Mouse (Mus musculus): ENCODE measurements around the gene Itpr1. TPM values are rescaled to one million over a fixed set of nuclear protein-coding genes. Genes with fewer than 3 reads are reported as not detected.

Itpr1 gene
- polyA plus RNA-seq, 1 experiment from 2014 or later: 10.8 TPM

DNA sequence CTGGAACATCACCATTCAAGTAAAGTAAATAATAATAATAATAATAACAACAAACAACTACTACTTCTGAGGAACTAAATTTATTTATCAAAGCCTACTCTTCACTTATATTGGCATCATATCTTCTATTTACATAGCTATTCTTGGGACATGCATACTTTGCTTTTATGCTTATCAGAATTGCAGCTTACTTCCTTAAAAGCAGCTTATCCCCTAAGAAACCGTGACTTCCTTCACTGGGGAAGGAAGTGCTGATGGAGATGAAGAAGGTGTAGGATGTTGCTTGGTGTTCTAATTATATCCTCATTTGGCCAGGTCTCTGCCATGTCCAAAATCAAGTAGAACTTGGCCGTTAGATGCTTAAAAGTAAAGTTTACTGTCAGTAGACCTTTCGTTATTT lies 215.5 kb downstream of the Itpr1 start:
- Histone ChIP-seq H3K9ac (no peak overlapping the region), H3K4me3 (replicated peaks) (no peak overlapping the region), H3K27ac (replicated peaks) (no peak overlapping the region), H3K4me1 (peaks cover 21% of the 10 kb centered on the region), H3K9me3 (replicated peaks) (no peaks in the 10 kb centered on the region), H3K36me3 (no peaks in the 10 kb centered on the region), H3K4me2 (replicated peaks) (no peak overlapping the region), H3K27me3 (no peaks in the 10 kb centered on the region)
- WGBS: 69% methylated on average over 3 of the region's 3 CpGs
- no peak for ATAC-seq (ENCODE audit: insufficient number of reproducible peaks, low FRiP score, low TSS enrichment, low read depth)

DNA sequence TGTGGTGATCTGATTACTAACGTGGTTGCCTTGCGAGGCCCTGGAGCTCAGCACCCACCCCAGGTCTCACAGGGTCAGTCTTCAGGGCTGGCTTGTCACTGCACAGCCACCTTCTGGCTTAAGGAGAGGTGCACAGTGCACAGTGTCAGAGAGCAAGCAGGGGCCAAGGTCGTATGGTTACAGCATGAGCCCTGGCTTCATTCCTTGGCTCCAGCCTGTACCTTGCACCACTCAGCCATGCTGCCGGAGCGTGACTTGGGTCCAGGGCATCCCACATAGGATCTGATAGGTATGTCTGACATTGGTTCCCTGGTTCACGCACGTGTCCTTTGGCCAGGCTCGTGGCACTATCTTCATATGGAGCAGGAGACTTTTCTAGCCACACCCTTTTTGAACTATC lies 217.1 kb downstream of the Itpr1 start:
- H3K4me2 ChIP-seq (replicated peaks): no peak overlapping the region
- H3K36me3 ChIP-seq: no peaks in the 10 kb centered on the region
- 89% methylated on average over 8 of the region's 8 CpGs for WGBS
- no peaks in the 10 kb centered on the region for H3K27me3 ChIP-seq
- H3K27ac ChIP-seq (replicated peaks): no peak overlapping the region
- H3K9me3 ChIP-seq (replicated peaks): no peaks in the 10 kb centered on the region
- H3K4me3 ChIP-seq (replicated peaks): no peak overlapping the region
- H3K9ac ChIP-seq: no peak overlapping the region
- peaks cover 16% of the 10 kb centered on the region for H3K4me1 ChIP-seq
- no peak for ATAC-seq (ENCODE audit: insufficient number of reproducible peaks, low FRiP score, low TSS enrichment, low read depth)

DNA sequence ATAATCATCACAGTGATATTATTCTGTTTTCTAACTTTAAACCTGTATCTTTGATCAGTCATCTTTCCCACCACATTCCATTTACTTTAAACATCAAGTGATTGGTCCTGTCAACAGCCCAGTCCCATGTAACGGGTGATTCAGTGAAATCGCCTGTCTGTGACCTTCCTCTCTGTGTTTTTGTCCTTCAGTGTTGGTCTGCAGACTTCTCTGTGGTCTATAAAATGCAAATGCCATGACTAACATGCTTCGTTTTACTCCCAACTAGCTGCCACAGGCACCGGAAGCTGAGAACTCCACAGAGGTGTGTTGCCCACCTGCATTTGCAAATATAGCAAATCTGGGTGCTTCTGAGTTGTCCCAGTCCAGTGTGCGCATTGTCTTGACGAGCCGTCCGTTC lies 218.3 kb downstream of the Itpr1 start:
- H3K9me3 ChIP-seq (replicated peaks): no peaks in the 10 kb centered on the region
- 83% methylated on average over 8 of the region's 8 CpGs for WGBS

DNA sequence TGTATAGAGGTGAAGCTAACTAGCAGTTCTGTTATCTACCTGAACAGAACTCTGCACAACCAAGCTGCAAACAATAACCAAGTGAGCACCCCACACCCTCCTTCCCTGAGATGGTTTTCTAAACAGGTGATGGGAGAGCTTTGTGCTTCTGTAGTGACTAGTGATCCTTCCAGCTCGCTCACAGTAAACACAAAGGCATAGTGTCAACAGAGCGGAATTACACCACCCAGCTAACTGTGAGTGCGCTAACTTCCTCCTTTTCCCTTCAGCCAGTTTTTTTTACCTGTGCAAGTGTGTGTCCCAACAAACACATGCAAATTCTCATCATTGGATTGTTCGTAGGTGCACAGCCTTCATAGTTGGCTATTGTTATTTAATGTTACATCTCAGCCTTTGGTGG lies 219.9 kb downstream of the Itpr1 start:
- Histone ChIP-seq H3K4me3 (replicated peaks) (no peak overlapping the region), H3K36me3 (no peaks in the 10 kb centered on the region), H3K9me3 (replicated peaks) (no peaks in the 10 kb centered on the region), H3K4me2 (replicated peaks) (no peak overlapping the region), H3K27ac (replicated peaks) (no peak overlapping the region), H3K27me3 (no peaks in the 10 kb centered on the region), H3K4me1 (no peaks in the 10 kb centered on the region), H3K9ac (no peak overlapping the region)
- 76% methylated on average over 4 of the region's 4 CpGs for WGBS
- ATAC-seq (ENCODE audit: insufficient number of reproducible peaks, low FRiP score, low TSS enrichment, low read depth): no peak

More for the DNA sequence above, 218.3 kb downstream of the Itpr1 start:
- Histone ChIP-seq H3K9ac (no peak overlapping the region), H3K4me1 (peaks cover 6% of the 10 kb centered on the region), H3K27ac (replicated peaks) (no peak overlapping the region), H3K4me2 (replicated peaks) (no peak overlapping the region), H3K36me3 (no peaks in the 10 kb centered on the region), H3K4me3 (replicated peaks) (no peak overlapping the region), H3K27me3 (no peaks in the 10 kb centered on the region)
- ATAC-seq (ENCODE audit: insufficient number of reproducible peaks, low FRiP score, low TSS enrichment, low read depth): no peak

DNA sequence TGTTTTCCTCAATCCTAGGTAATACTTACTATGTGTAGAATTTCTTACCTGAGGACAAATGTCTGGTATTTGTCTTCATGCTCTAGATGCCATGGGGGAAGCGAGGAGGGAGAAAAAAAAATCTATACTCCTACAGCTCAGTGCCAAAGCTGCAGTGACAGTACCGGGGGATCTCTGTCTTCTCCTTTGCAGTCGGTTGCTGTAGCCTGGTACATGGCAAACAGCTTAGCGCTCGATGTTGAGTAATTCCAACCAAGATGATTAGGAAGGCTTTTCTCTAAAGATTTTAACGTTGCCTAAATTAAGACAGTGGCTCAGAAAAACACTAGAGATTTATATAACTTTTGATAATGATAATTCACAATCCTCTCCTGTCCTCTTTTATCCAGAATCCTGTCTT lies 221.9 kb downstream of the Itpr1 start:
- no peak for ATAC-seq (ENCODE audit: insufficient number of reproducible peaks, low FRiP score, low TSS enrichment, low read depth)
- WGBS: 74% methylated on average over 6 of the region's 6 CpGs
- H3K9me3 ChIP-seq (replicated peaks): no peaks in the 10 kb centered on the region

DNA sequence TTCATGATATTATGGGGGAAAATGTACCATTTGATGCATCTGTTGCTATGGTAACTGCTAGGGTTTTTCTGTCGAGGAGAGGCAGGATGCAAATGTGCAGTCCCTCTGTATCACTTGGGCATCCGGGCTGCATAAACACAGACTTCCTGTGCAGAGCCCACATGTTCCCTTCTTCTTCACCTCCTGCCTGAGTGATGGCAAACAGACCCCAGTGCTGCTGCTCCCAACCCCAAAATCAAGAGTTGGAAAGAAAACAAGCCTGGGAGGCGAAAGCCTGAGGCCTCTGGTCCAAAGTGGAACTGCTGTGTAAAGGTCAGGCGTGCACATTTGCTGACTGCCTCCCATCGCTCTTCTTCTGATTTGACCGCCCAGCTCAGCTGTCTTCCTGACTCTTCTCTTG lies 222.6 kb downstream of the Itpr1 start:
- 55% methylated on average over 6 of the region's 6 CpGs for WGBS
- Histone ChIP-seq H3K9me3 (replicated peaks) (no peaks in the 10 kb centered on the region), H3K4me3 (replicated peaks) (no peak overlapping the region), H3K4me1 (no peaks in the 10 kb centered on the region), H3K4me2 (replicated peaks) (no peak overlapping the region), H3K9ac (no peak overlapping the region), H3K36me3 (peaks cover 3% of the 10 kb centered on the region), H3K27me3 (no peaks in the 10 kb centered on the region), H3K27ac (replicated peaks) (no peak overlapping the region)
- ATAC-seq (ENCODE audit: insufficient number of reproducible peaks, low FRiP score, low TSS enrichment, low read depth): no peak

More for the DNA sequence above, 221.9 kb downstream of the Itpr1 start:
- Histone ChIP-seq H3K27ac (replicated peaks) (no peak overlapping the region), H3K36me3 (no peaks in the 10 kb centered on the region), H3K4me2 (replicated peaks) (no peak overlapping the region), H3K4me3 (replicated peaks) (no peak overlapping the region), H3K27me3 (no peaks in the 10 kb centered on the region), H3K9ac (no peak overlapping the region), H3K4me1 (no peaks in the 10 kb centered on the region)

DNA sequence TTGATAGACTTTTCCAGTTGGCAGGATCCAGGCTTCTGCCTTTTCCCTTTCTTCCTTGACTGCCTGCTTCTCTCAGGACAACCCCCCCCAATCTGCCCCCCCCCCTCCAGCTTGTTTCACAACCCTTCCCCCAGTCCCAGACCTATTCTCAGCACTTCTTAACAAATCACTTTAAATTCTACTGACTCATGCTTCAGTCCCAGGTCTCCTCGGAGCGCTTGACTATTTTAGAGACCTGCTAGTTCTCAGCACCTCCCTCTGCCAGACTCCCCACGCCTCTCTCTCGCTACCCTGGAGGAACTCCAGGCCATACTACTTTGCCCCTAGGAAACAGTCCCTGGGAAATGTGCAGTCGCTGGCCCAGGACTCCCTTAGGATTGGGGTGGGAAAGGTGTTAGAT lies 223.7 kb downstream of the Itpr1 start:
- Histone ChIP-seq H3K4me1 (no peaks in the 10 kb centered on the region), H3K27me3 (no peaks in the 10 kb centered on the region), H3K27ac (replicated peaks) (no peak overlapping the region), H3K4me3 (replicated peaks) (no peak overlapping the region), H3K9me3 (replicated peaks) (no peaks in the 10 kb centered on the region), H3K9ac (no peak overlapping the region), H3K4me2 (replicated peaks) (no peak overlapping the region), H3K36me3 (peaks cover 12% of the 10 kb centered on the region)
- 45% methylated on average over 5 of the region's 5 CpGs for WGBS
- no peak for ATAC-seq (ENCODE audit: insufficient number of reproducible peaks, low FRiP score, low TSS enrichment, low read depth)

DNA sequence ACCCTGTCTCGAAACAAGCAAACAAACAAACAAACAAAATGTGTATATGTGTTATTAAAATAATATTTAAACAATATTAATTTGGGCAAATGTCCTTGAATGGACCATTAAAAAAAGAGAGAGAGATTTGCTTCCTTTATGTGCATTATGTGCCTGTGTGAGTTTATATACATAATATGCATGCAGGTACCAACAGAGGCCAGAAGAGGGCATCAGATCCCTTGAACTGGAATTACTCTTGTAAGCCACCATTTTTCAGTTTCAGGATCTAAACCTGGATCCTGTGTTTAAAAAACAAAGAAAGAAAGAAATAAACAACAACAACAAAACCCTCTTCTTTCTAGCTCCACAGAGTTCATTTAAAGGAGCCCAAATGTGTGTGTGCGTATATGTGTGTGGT lies 228.4 kb downstream of the Itpr1 start:
- Histone ChIP-seq H3K27me3 (no peaks in the 10 kb centered on the region), H3K36me3 (peaks cover 14% of the 10 kb centered on the region), H3K4me2 (replicated peaks) (no peak overlapping the region), H3K27ac (replicated peaks) (no peak overlapping the region), H3K9ac (no peak overlapping the region), H3K4me3 (replicated peaks) (no peak overlapping the region), H3K9me3 (replicated peaks) (no peaks in the 10 kb centered on the region), H3K4me1 (no peaks in the 10 kb centered on the region)
- no peak for ATAC-seq (ENCODE audit: insufficient number of reproducible peaks, low FRiP score, low TSS enrichment, low read depth)
- WGBS: 96% methylated on average over 2 of the region's 2 CpGs

DNA sequence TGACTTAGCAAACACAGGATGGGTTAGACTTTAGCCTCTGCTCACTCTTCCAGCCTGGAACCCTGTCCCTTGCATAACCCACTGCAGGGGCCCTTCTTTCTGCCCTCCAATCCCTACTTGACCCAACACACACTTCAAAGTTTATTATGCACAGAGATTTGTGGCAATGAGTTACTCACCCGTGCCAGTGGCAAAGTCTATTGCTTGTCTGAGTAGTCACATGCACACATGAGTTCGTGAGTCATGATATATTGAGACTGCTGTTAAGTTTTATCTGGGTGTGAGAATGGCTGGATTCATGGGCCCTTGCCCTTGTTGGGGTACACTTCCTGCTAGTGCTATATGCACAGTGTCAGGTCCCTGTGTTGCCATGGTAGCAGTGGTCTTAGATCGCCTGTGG lies 229.4 kb downstream of the Itpr1 start:
- Histone ChIP-seq H3K9me3 (replicated peaks) (no peaks in the 10 kb centered on the region), H3K9ac (no peak overlapping the region), H3K4me2 (replicated peaks) (no peak overlapping the region), H3K27me3 (no peaks in the 10 kb centered on the region), H3K27ac (replicated peaks) (no peak overlapping the region), H3K36me3 (peaks cover 14% of the 10 kb centered on the region), H3K4me1 (peaks cover 6% of the 10 kb centered on the region), H3K4me3 (replicated peaks) (no peak overlapping the region)
- ATAC-seq (ENCODE audit: insufficient number of reproducible peaks, low FRiP score, low TSS enrichment, low read depth): no peak
- 82% methylated on average over 3 of the region's 3 CpGs for WGBS

DNA sequence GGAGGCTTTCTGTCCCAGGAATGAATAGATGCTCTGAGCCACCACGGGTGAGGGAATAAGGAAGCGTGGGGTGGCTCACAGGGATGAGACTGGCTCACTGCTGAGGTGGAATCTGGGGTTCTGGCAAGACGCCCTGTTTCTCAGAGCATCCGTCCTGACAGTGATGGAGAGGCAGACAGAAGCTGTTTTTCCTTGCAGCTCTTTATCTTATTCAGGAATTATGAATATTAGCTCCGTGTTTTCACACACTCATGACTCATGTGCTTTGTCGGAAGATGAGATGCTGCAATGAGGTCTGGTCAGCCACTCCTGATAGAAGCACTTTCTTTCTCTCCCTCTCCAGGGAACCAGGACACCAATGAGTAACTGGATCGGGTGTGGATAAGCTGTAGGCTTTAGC lies 231.5 kb downstream of the Itpr1 start:
- Histone ChIP-seq H3K9me3 (replicated peaks) (no peaks in the 10 kb centered on the region), H3K4me2 (replicated peaks) (no peak overlapping the region), H3K9ac (no peak overlapping the region), H3K4me1 (peaks cover 25% of the 10 kb centered on the region), H3K27ac (replicated peaks) (no peak overlapping the region), H3K4me3 (replicated peaks) (no peak overlapping the region), H3K36me3 (peaks cover 14% of the 10 kb centered on the region), H3K27me3 (no peaks in the 10 kb centered on the region)
- ATAC-seq (ENCODE audit: insufficient number of reproducible peaks, low FRiP score, low TSS enrichment, low read depth): no peak
- 62% methylated on average over 7 of the region's 7 CpGs for WGBS

DNA sequence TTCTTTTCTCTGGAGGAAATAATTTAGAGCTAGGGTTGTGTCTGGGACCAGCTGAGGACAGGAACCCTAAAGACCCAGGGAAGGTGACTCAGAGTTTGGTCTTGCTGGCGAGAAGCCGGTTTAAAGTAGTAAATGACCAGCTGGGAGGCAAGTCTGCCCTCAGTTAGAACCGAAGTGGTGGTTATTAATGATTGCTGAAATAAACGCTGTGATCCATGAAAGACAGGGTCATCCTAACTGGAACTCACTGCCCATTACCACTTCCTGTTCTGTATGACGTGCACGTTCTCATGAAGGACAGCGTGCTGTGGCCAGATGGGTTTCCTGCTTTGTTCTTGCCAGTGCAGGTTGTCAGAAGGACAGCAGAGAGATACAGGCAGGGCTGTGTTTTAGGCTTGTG lies 232.1 kb downstream of the Itpr1 start:
- no peaks in the 10 kb centered on the region for H3K9me3 ChIP-seq (replicated peaks)
- H3K36me3 ChIP-seq: peaks cover 14% of the 10 kb centered on the region
- H3K4me2 ChIP-seq (replicated peaks): no peak overlapping the region
- no peak overlapping the region for H3K4me3 ChIP-seq (replicated peaks)
- no peak overlapping the region for H3K27ac ChIP-seq (replicated peaks)
- H3K9ac ChIP-seq: no peak overlapping the region
- WGBS: 76% methylated on average over 7 of the region's 7 CpGs
- peaks cover 25% of the 10 kb centered on the region for H3K4me1 ChIP-seq
- ATAC-seq (ENCODE audit: insufficient number of reproducible peaks, low FRiP score, low TSS enrichment, low read depth): no peak
- no peaks in the 10 kb centered on the region for H3K27me3 ChIP-seq

DNA sequence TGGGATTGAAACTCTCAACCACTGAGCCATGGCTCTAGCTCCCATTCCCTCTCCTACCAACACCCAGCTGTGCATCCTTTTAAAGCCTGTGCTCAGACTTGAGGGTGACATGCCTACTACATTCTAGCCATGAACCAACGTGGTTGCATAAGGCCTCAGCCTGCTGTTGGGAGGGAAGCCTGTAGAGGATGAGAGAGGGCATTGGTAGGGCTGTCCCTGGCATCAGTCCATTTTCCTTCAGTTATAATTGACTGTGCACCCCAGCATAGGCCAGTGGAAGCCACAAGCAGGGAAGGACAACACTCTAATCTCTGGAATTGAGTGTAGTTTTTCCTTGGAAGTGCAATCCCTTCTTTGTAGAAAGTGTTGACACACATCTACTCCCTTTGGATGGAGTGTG lies 233.9 kb downstream of the Itpr1 start:
- no peak for ATAC-seq (ENCODE audit: insufficient number of reproducible peaks, low FRiP score, low TSS enrichment, low read depth)
- Histone ChIP-seq H3K27me3 (no peaks in the 10 kb centered on the region), H3K4me1 (peaks cover 25% of the 10 kb centered on the region), H3K27ac (replicated peaks) (peak overlapping the region; percentile 68; the same call in 1 of the 2 replicates), H3K9ac (no peak overlapping the region), H3K4me2 (replicated peaks) (no peak overlapping the region), H3K36me3 (0 out of 2 replicates have a peak, but pooled peaks cover under 1% of the 10 kb centered on the region), H3K9me3 (replicated peaks) (no peaks in the 10 kb centered on the region), H3K4me3 (replicated peaks) (no peak overlapping the region)
- 51% methylated on average over 1 of the region's 1 CpGs for WGBS

Measured in embryonic facial prominence, embryonic 15.5 days (tissue).